Mouse (Mus musculus) erythroblast, embryonic 14.5 days (primary cell): ENCODE measurements around the gene Limk1.

ENCODE experiments used
- GATA1 ChIP-seq: IDR thresholded peaks from 2 replicates; pipeline ENCODE4 v1.6.1; 2012; ENCODE audit warnings: low read length, inconsistent platforms, mixed read lengths
- TAL1 ChIP-seq: IDR thresholded peaks from 3 replicates; pipeline ENCODE4 v1.6.1; 2012; ENCODE audit warnings: low read length, inconsistent platforms, mixed read lengths

DNA sequence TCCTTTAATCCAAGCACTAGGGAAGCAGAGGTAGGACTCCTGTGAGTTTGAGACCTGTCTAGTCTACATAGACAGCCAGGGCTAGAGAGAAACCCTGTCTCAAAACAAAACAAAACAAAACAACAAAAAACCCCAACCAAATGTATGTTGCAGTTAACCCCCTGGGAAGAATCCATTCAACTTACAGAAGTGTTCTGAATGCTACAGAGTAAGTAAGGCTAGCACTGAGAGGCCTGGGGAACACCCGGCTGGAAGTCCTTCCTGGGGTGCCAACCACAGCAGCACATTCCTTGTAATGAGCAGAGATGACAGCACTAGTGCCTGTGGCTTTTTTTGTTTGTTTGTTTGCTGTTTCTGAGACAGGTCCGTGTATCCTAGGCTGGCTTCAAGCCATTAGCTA lies 55.6 kb downstream of the Limk1 start:
- TF ChIP-seq GATA1 (no peak), TAL1 (no peak)
